Mouse (Mus musculus) heart, adult 11 months (tissue): ENCODE measurements around the gene Vmn1r80.
"Not testable (repeated sequence)": the region's sequence is repeated elsewhere in the genome, so short reads cannot be mapped to it uniquely, and the experiment has no call there.

Experiments
- DNase-seq: peaks from one replicate; pipeline ENCODE4 v3.0.0; 2022

The Vmn1r80 gene

GRCm38 (mm10) chr7:12188986-12189385 lies at the start of gene Vmn1r80:
Vmn1r80 (plus strand) TSS chr7:12189286.
- DNase-seq = no peak

- DNase-seq = no peak
Observed at GRCm38 (mm10) chr7:12149957-12150356, 39.1 kb upstream of the Vmn1r80 start, which contains the start of gene Vmn1r78. Vmn1r78 (plus strand) TSS chr7:12150257.

- not testable (repeated sequence) for DNase-seq
Observed at GRCm38 (mm10) chr7:12156463-12156862, 32.6 kb upstream of the Vmn1r80 start.

- not testable (repeated sequence) for DNase-seq
Observed at GRCm38 (mm10) chr7:12170979-12171378, 18.1 kb upstream of the Vmn1r80 start, which contains the start of gene Vmn1r79. Vmn1r79 (plus strand) TSS chr7:12171279.

- DNase-seq = not testable (repeated sequence)
Observed at GRCm38 (mm10) chr7:12172926-12173325, 16.2 kb upstream of the Vmn1r80 start.

GRCm38 (mm10) chr7:12204141-12204540 lies 15.1 kb downstream of the Vmn1r80 start:
- DNase-seq = no peak
